Mouse (Mus musculus): ENCODE measurements around the gene Tyms.

Tyms gene

DNA sequence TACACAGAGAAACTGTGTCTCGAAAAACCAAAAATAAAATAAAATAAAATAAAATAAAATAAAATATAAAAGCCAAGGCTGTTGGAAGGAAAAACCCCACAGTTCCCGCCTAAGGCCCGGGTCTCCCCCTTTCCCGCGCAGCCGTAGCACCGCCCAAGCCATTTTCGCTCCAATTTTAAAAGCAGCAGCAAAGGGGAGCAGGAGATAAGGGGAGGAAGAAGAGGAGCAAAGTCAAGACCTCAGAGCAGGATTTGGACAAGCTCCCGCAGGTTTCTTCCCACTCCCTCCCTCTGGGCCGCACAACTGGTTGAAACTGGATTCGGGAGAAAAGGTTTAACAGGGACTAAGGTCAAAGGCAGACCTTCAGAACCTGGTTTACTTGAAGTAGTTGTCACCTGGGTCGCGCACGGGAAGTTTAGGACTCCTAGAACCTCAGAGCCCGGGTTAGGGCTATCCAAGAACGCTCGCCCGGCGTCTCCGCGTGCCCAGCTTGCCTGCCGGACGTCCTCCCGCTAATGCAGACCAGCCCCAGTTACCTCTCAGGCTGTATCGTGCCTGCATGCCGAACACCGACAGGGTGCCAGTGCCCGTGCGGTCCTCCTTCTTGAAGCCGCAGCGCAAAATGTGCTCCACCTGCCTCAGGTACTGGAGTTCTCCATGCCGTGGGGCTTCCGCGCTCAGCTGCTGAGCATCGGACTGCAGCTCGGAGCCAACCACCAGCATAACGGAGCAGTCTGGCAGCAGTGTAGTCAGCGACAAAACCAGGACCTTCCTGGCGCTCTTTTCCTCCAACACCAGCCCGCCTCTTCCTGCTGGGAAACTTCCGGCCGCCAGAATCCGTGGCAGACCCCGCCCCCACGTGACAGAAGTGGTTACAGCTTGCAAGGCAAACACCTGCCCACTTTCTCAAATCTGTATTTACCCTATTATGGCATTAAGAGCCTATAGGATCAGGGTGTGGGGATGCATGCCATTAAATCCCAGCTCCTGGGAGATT, at the start of gene Tyms:
Tyms (minus strand) TSS at position 793 of the 997 bp plus-strand sequence.
- DNase-seq = peak; percentile 84 to 85

DNA sequence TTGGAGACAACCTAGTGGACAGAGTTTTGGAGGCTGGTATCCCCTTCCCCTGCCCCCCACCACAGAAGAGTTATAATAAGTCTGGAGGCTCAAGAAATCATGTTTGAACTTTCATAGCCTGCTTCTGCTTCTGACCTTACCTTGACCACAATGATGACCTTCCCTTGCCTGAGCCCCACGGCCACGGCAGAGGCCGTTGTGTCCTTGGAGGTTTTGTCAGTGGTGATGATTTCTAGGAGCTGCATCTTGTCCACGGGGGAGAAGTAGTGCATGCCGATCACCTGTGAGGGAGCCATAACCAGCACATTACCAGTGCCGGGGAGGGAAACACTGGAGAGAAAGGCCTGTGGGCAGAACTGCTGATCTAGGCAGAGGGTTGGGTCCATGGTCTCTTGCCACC, 49.1 kb upstream of the Tyms start:
- no peak for DNase-seq

GRCm38 (mm10) chr5:30120106-30120505, 46.7 kb upstream of the Tyms start:
- no peak for DNase-seq

- no peak for DNase-seq
These were observed 45.7 kb upstream of the Tyms start for GRCm38 (mm10) chr5:30119163-30119562.

- DNase-seq = no peak
These were observed 44.6 kb upstream of the Tyms start for GRCm38 (mm10) chr5:30118018-30118417.

DNA sequence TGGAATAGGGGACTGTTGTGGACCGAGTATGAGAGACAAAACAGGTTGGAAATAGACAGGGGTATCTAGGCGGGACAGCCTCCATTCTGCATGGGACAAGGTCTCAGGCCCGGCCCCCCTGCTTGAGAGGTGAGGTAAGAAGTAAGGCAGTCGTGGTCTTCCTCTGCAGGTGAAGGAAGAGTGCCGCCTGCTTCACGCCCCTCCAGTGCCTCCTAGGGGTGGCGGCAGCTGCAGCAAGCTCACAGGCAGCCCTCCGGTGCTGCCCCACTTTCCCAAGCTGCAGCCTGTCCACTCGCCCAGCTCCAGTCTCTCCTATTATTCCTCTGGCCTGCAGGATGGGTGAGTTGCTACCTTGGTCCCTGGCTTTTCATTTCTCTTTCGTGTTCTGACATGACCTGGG, 42.3 kb upstream of the Tyms start:
- peak in 1 of 2 experiments; percentile 12 for DNase-seq

DNA sequence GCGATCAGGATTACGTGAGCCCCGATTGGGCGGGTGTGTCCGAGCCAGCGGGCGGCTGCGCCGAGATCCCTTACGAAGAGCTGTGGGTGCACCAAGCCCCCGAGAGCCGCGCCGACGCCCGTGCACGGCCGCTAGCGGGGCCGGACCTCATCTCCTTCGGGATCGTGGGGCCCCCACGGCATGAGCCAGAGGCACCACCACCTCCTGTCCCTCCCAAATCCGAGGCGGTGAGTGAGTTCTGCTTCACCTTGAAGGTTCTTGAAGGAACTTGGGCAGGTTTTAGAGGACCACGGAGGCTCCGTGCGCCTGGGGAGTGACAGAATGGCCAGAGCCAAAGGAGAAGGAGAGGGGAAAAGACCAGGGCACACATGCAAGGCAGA, 41.3 kb upstream of the Tyms start:
- DNase-seq = no peak

DNA sequence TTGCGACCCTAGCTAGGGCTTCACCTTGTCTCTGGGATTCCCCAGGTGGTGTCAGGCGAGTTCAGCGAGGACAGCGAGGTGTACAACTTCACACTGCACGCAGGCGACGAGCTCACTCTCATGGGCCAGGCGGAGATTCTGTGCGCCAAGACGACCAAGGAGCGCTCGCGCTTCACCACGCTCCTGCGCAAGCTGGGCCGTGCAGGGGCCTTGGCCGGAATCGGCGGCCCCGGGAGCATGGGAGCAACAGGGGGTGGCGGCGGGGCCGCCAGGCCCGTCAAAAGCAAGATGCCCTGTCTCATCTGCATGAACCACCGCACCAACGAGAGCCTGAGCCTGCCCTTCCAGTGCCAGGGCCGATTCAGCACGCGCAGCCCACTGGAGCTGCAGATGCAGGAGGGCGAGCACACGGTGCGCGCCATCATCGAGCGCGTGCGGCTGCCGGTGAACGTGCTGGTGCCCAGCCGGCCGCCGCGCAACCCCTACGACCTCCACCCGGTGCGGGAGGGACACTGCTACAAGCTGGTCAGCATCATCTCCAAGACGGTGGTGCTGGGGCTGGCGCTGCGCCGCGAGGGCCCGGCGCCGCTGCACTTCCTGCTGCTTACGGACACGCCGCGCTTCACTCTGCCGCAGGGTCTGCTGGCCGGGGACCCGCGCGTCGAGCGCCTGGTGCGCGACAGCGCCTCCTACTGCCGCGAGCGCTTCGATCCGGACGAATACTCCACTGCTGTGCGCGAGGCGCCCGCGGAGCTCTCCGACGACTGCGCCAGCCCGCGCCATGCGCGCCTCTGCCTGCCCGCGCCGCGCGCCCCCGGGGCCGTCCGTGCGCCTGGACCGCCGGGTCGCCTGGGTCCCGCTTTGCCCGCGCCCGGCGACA, 40.7 kb upstream of the Tyms start:
- DNase-seq = peak; percentile 83 to 86

DNA sequence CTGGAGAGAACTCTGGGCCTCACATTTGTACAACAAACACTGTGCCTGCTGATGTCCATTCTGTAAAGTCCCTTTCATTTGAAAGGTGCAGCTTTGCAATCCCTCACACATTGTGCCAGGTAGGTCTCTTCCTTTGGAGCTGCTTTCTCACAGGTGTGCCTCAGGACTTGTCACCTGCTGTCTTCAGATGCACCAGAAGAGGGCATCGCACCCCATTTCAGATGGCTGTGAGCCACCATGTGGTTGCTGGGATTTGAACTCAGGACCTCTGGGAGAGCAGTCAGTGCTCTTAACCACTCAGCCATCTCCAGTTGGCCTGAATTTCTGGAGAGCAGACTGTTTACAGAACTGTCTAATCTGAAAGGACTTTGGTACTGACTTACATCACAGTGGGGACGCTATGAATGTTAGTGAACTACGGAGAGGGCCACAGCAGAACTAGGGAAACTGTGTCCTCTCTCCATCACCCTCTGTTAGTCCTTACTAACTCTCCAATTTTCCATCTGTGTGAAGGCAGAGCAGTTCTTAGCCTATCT, 39.2 kb upstream of the Tyms start:
- DNase-seq = no peak

- no peak for DNase-seq
These were observed 38.4 kb upstream of the Tyms start for GRCm38 (mm10) chr5:30111771-30112170.

DNA sequence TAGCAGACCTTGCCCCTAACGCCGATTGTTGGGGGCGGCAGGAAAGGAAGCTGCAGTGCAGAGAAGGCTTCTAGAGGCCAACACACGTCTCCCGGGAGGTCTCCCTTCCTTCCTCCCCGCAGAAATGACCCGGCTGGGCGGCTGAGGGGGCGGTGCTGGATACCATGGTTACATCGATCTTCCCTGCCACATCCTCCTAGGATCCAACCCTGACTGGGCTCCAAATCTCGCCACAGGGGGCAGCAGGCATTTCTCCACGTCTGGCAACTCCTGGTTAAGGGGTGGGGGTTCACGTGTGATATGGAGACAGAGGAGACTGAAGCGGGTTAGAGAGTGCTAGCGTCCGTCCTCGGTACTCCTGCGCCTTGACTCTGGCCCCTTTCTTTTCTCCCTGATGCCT, 37.7 kb upstream of the Tyms start:
- peak; percentile 51 to 58 for DNase-seq

DNA sequence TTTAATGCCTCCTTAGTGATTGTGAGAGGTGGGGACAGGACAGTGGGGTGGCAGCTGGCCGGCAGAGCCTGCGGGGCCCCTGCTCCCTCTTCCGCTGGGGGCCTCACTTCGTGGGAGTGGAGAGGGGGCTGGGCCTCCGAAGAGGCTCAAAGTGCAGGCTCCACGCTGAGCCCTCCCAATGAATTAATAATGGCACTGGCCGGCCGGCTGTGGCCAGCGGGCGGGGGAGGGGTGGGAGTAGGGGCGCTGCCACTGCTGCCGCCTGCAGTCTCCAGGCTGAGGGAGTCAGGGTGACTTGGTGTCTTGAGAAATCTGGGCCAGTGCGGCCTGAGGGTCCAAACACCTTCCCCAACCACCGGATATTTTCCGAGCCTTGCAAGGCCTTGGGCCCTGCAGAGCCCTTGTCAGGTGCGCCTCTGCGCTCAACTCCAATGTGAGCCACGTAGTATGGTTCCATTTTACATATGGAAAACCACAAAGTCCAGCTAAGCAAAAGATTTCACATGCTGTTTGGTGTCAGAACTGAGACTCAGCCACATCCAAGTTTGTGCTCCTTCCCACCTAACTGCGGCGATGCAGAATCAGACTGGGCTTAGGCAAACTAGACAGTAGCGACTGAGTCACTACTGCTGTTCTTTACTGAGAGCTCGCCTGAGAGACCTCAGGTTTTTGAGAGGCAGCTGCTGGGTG, 37.1 kb upstream of the Tyms start:
- DNase-seq = peak in 1 of 2 experiments; percentile 17

- no peak for DNase-seq
These were observed 36.5 kb upstream of the Tyms start for GRCm38 (mm10) chr5:30109899-30110298.

- DNase-seq = peak in 1 of 2 experiments; percentile 6
These were observed 34.8 kb upstream of the Tyms start for GRCm38 (mm10) chr5:30108233-30108632.

- DNase-seq = peak in 1 of 2 experiments; percentile 16
These were observed 34.2 kb upstream of the Tyms start for GRCm38 (mm10) chr5:30107611-30108041.

DNA sequence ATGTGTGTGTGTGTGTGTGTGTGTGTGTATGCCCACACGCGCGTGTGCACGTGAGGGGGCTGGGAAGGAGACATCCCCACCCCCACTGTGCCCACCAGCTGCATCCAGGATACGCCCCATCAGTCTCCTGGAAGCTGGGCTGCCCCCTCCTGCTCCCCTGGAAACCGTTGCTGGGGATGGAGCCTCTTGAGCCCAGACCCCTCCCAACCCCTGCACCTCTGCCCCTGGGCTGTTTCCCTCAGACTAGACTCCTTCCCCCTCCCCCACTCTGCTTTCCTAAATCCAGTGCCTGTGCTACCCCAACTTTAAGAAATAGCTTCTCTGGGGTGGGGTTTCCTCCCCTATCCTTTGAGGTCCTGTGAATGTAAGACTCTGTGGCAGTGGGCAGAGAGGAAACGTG, 33.8 kb upstream of the Tyms start:
- DNase-seq = peak in 1 of 2 experiments; percentile 13

GRCm38 (mm10) chr5:30106756-30107155, 33.3 kb upstream of the Tyms start:
- peak in 1 of 2 experiments; percentile 6 for DNase-seq

DNA sequence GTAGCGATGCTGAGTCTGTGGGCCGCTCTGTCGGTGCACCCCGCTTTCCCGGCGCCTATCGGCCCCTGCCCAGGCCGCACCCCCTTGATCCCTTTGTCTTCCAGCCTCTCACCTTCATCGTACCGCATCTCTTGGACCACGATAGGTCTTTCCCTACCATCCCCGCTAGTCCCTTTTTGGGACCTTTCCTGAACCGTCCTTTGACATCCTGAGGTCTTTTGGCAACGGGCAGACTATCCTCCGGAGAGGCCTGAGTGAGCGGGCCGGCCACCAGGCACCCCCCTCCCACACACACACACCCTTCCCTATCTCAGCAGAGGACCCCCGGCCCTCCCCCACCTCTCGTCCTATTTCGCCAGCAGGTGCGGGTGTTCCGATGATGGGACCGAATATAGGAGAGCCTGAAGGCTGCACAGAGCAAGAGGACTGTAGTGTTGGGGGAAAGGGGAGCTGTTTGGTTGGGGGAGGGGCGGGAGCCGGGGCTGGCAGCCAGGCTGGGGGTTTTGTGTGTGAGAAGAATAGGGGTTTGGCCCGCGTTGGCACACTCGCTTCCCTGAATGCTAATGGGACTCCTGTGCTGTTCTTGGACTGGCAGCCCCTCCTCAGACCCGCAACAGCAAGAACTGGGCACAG, 32.4 kb upstream of the Tyms start, which contains the start of gene 3110082J24Rik:
3110082J24Rik (minus strand) TSS at position 419 of the 633 bp plus-strand sequence.
- peak in 1 of 2 experiments; percentile 15 for DNase-seq

DNA sequence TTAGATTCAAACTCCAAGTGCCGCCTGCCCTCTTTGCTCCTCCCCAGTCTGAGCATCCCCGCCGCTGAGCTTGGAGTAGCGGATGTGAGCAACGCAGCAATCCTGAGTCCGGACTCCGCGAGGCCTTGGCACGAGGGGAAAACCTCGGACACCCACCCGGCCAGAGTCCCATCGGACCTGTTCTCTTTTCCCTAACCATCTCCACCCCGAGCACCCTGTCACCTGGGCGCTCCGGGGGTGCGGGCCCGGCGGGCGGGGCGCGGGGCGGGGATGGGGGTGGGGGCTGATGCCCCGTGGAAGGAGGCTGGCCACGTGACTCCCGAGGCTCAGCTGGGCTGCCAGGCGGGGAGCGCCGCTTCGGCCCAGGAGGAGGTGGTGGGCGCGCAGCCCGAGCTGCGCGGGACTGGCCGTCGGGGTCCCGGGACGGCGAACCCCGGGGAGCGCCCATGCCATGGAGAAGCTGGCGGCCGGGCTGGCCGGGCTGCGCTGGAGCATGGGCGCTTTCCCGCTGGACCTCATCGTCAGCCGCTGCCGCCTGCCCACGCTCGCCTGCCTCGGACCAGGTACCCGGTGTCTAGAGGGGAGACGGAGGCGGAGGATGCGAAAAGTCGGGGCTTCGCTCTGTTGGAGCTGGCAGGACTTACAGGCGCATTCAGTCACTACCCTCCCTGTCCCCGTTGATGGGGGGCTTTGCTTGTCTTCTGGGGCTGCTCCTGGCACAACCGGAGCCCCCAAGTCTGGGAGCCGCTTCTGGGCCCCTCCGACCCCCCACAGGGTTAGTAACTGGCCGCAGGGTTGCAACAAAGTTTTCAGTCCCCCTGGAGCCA, 31.6 kb upstream of the Tyms start, which contains the start of gene Garem2:
Garem2 (plus strand) TSS at position 321 of the 827 bp plus-strand sequence.
- DNase-seq = peak in 1 of 2 experiments; percentile 28

DNA sequence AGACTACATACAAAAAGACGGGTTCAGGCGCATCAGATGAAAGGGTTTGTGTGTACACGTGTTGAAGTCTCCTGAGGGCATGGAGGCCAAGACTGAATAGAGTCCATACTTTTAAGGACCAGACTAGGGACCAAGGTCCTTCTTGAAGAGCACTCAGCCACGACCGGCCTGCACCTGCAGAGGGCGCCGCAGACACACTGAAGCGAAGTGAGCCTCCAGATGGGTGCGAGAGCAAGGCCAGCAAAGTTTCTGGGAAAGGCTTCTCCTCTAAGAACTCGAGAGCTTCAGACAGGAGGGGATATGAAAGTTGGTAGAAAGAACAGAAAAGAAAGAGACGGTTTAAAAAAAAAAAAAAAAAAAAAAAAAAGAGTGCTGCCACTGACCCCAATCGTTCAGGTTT, 30.9 kb upstream of the Tyms start:
- peak; percentile 27 to 54 for DNase-seq

DNA sequence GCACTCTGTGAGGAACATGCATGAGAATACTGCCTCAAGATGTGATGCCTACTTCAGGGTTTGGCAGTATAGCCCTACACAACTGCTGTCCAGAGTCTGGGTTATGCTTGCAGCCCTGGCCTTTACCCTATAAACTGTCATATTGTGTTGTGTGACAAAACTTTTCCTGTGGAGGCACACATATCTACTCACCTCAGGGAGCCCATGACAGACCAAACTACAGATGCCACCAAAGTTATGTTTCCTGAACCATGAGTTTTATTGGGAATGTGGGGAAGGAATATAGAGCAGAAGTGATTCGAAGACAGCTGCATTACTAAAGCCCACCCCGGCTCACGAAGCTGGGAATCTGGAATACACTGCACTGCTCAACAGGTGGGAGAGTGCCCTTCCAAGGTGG, 29.9 kb upstream of the Tyms start:
- no peak for DNase-seq
